In genomic region chr12:82293545-82294247, GRCm38 (mm10) we compare ENCODE assay signal across 21 mouse cellular contexts.
A peak's percentile ranks its signal among the peaks of the same experiment; 100 is the strongest.
DNase-seq lines count a peak whose midpoint lies in the region; ATAC-seq and TF ChIP-seq lines count a peak whose summit lies in the region.
"Had no signal": no experiment of that assay in that cellular context is flagged by ENCODE, and none has a peak within 500 bp of the region (broad histone marks: within the 10 kb centered on the region; RNA-seq: fewer than 3 reads in every experiment).

No protein-coding gene starts in this region.

- H3K4me3 ChIP-seq in heart, adult 2 months: no peak overlapping the region
- H3K4me3 ChIP-seq in intestine, postnatal 0 days (ENCODE audit: low read depth, low read length): no peak overlapping the region
- H3K4me3 ChIP-seq in intestine, embryonic 16.5 days (ENCODE audit: low read length): no peak overlapping the region
- H3K4me3 ChIP-seq in liver, postnatal 0 days (ENCODE audit: low read depth, low read length): no peak overlapping the region
- no peak overlapping the region for H3K4me3 ChIP-seq in liver, embryonic 12.5 days
- H3K4me3 ChIP-seq in stomach, postnatal 0 days (ENCODE audit: low read depth, low read length): no peak overlapping the region
- H3K4me3 ChIP-seq: embryonic facial prominence, embryonic 10.5 days; heart, embryonic 13.5 days had no signal

- intact Hi-C loops in heart, adult 2 months (cut with DNase I): no loop called here

- no peak for TF ChIP-seq POLR2A in heart, adult 2 months (IDR thresholded peaks at IDR 0.05; ENCODE audit: insufficient read depth, low read depth, low read length)

- H3K9ac ChIP-seq in heart, adult 2 months (ENCODE audit: low read depth, low read length): no peak overlapping the region
- H3K9ac ChIP-seq in intestine, postnatal 0 days (ENCODE audit: low read depth, low read length): no peak overlapping the region
- no peak overlapping the region for H3K9ac ChIP-seq in intestine, embryonic 16.5 days (ENCODE audit: low read depth, low read length)
- no peak overlapping the region for H3K9ac ChIP-seq in liver, postnatal 0 days (replicated peaks)
- H3K9ac ChIP-seq in liver, embryonic 12.5 days: no peak overlapping the region
- H3K9ac ChIP-seq in stomach, postnatal 0 days (ENCODE audit: low read length): no peak overlapping the region
- H3K9ac ChIP-seq: heart, embryonic 13.5 days; hindbrain, embryonic 14.5 days had no signal

- no peak for DNase-seq in heart, adult 2 months
- DNase-seq in heart, adult 18-20 months: no peak
- no peak for DNase-seq in liver, postnatal 0 days
- DNase-seq in stomach, postnatal 0 days (ENCODE audit: low spot score): no peak
- DNase-seq in spleen, postnatal 36 days (ENCODE audit: low spot score in 2 of 2): no peak
- DNase-seq: adrenal gland, postnatal 14 days; cerebellum, adult 11-12 months; cerebellum, adult 9-10 months; cerebellum, postnatal 36 days; gastrocnemius, postnatal 36 days; heart, postnatal 10 days; kidney, adult 8-10 months had no signal

- no peak for TF ChIP-seq EP300 in heart, adult 2 months (IDR thresholded peaks at IDR 0.05; ENCODE audit: insufficient read depth, low read depth, low read length)
- no peak for TF ChIP-seq EP300 in liver, postnatal 0 days (IDR thresholded peaks at IDR 0.05; ENCODE audit: low read depth)
- TF ChIP-seq EP300 in stomach, postnatal 0 days (optimal IDR thresholded peaks at IDR 0.05): no peak

- H3K4me2 ChIP-seq in intestine, postnatal 0 days (replicated peaks; ENCODE audit: low read depth): no peak overlapping the region
- H3K4me2 ChIP-seq in intestine, embryonic 16.5 days (ENCODE audit: low read depth, low read length): no peak overlapping the region
- H3K4me2 ChIP-seq in liver, postnatal 0 days (ENCODE audit: low read depth, low read length): no peak overlapping the region
- no peak overlapping the region for H3K4me2 ChIP-seq in liver, embryonic 12.5 days
- H3K4me2 ChIP-seq in stomach, postnatal 0 days (replicated peaks; ENCODE audit: low read depth): no peak overlapping the region
- H3K4me2 ChIP-seq: heart, embryonic 13.5 days; hindbrain, embryonic 14.5 days had no signal

- no peaks in the 10 kb centered on the region for H3K79me2 ChIP-seq in heart, adult 2 months (replicated peaks; ENCODE audit: control insufficient read depth, insufficient read depth, low read length)

- 83% methylated on average over 7 of the region's 7 CpGs for WGBS in heart, adult 2 months
- WGBS in intestine, postnatal 0 days: 96% methylated on average over 7 of the region's 7 CpGs
- WGBS in intestine, embryonic 16.5 days: 94% methylated on average over 7 of the region's 7 CpGs
- 80% methylated on average over 7 of the region's 7 CpGs for WGBS in liver, postnatal 0 days (ENCODE audit: insufficient replicate concordance)
- 70% methylated on average over 7 of the region's 7 CpGs for WGBS in liver, embryonic 12.5 days (ENCODE audit: insufficient replicate concordance)
- WGBS in stomach, postnatal 0 days: 96% methylated on average over 7 of the region's 7 CpGs

- H3K36me3 ChIP-seq in heart, adult 2 months (ENCODE audit: control insufficient read depth, insufficient read depth, low read length): no peaks in the 10 kb centered on the region
- H3K36me3 ChIP-seq in intestine, postnatal 0 days (ENCODE audit: control insufficient read depth, insufficient read depth): no peaks in the 10 kb centered on the region
- H3K36me3 ChIP-seq in intestine, embryonic 16.5 days (ENCODE audit: control insufficient read depth, insufficient read depth, low read length): no peaks in the 10 kb centered on the region
- H3K36me3 ChIP-seq in liver, postnatal 0 days (replicated peaks; ENCODE audit: insufficient read depth, low read length): no peaks in the 10 kb centered on the region
- H3K36me3 ChIP-seq in liver, embryonic 12.5 days: no peaks in the 10 kb centered on the region
- H3K36me3 ChIP-seq in stomach, postnatal 0 days (ENCODE audit: control insufficient read depth, insufficient read depth, low read length): no peaks in the 10 kb centered on the region
- H3K36me3 ChIP-seq: heart, embryonic 13.5 days had no signal

- H3K27me3 ChIP-seq in heart, adult 2 months (ENCODE audit: control insufficient read depth, insufficient read depth, low read length): no peaks in the 10 kb centered on the region
- no peaks in the 10 kb centered on the region for H3K27me3 ChIP-seq in intestine, postnatal 0 days (replicated peaks; ENCODE audit: control insufficient read depth, insufficient read depth, low read length)
- no peaks in the 10 kb centered on the region for H3K27me3 ChIP-seq in intestine, embryonic 16.5 days (replicated peaks; ENCODE audit: control insufficient read depth, insufficient read depth, low read length)
- no peaks in the 10 kb centered on the region for H3K27me3 ChIP-seq in liver, postnatal 0 days (ENCODE audit: insufficient read depth, low read length)
- H3K27me3 ChIP-seq in liver, embryonic 12.5 days (replicated peaks): no peaks in the 10 kb centered on the region
- no peaks in the 10 kb centered on the region for H3K27me3 ChIP-seq in stomach, postnatal 0 days (ENCODE audit: control insufficient read depth, insufficient read depth, low read length)
- H3K27me3 ChIP-seq: heart, embryonic 13.5 days had no signal

- ATAC-seq in intestine, postnatal 0 days: no peak
- no peak for ATAC-seq in intestine, embryonic 16.5 days
- ATAC-seq in liver, postnatal 0 days: no peak
- no peak for ATAC-seq in liver, embryonic 12.5 days
- ATAC-seq in stomach, postnatal 0 days (ENCODE audit: low FRiP score, low TSS enrichment): no peak
- ATAC-seq: activated CD4-positive, CD25-positive, alpha-beta regulatory T cell, adult 4 months; forebrain, embryonic 14.5 days had no signal

- peak; percentile 38 for TF ChIP-seq CTCF in heart, adult 2 months (IDR thresholded peaks at IDR 0.05)
- TF ChIP-seq CTCF in intestine, postnatal 0 days (IDR thresholded peaks at IDR 0.05; ENCODE audit: low read depth): 0 out of 2 replicates have a peak, but pooled peaks have one; percentile 30
- TF ChIP-seq CTCF in liver, postnatal 0 days (IDR thresholded peaks at IDR 0.05; ENCODE audit: low read depth): peak; percentile 6; the same call in 1 of the 2 replicates
- TF ChIP-seq CTCF in stomach, postnatal 0 days (IDR thresholded peaks at IDR 0.05; ENCODE audit: low read depth): peak; percentile 24; the same call in 1 of the 2 replicates

- H3K27ac ChIP-seq in heart, adult 2 months: no peak overlapping the region
- H3K27ac ChIP-seq in intestine, postnatal 0 days (ENCODE audit: low read depth, low read length): no peak overlapping the region
- no peak overlapping the region for H3K27ac ChIP-seq in intestine, embryonic 16.5 days (ENCODE audit: low read length)
- H3K27ac ChIP-seq in liver, postnatal 0 days (ENCODE audit: low read depth): no peak overlapping the region
- no peak overlapping the region for H3K27ac ChIP-seq in liver, embryonic 12.5 days
- no peak overlapping the region for H3K27ac ChIP-seq in stomach, postnatal 0 days (replicated peaks)
- H3K27ac ChIP-seq: embryonic facial prominence, embryonic 10.5 days; heart, embryonic 13.5 days; hindbrain, embryonic 14.5 days had no signal

- no peaks in the 10 kb centered on the region for H3K4me1 ChIP-seq in heart, adult 2 months (ENCODE audit: control insufficient read depth, insufficient read depth, low read length)
- no peaks in the 10 kb centered on the region; the same call in 1 of the 2 replicates for H3K4me1 ChIP-seq in intestine, postnatal 0 days (replicated peaks; ENCODE audit: control insufficient read depth, insufficient read depth, low read length)
- H3K4me1 ChIP-seq in intestine, embryonic 16.5 days (ENCODE audit: control insufficient read depth, insufficient read depth, low read length): peaks cover 3% of the 10 kb centered on the region; the same call in 1 of the 2 replicates
- peaks cover 12% of the 10 kb centered on the region for H3K4me1 ChIP-seq in liver, postnatal 0 days (ENCODE audit: insufficient read depth)
- peaks cover 5% of the 10 kb centered on the region for H3K4me1 ChIP-seq in liver, embryonic 12.5 days
- H3K4me1 ChIP-seq in stomach, postnatal 0 days (replicated peaks; ENCODE audit: control insufficient read depth, insufficient read depth): no peaks in the 10 kb centered on the region
- H3K4me1 ChIP-seq: embryonic facial prominence, embryonic 10.5 days had no signal

- H3K9me3 ChIP-seq in intestine, postnatal 0 days (ENCODE audit: control insufficient read depth): no peaks in the 10 kb centered on the region
- H3K9me3 ChIP-seq in intestine, embryonic 16.5 days (ENCODE audit: control insufficient read depth, low read length): no peaks in the 10 kb centered on the region
- no peaks in the 10 kb centered on the region for H3K9me3 ChIP-seq in liver, postnatal 0 days (ENCODE audit: low read length)
- no peaks in the 10 kb centered on the region for H3K9me3 ChIP-seq in liver, embryonic 12.5 days (replicated peaks)
- H3K9me3 ChIP-seq in stomach, postnatal 0 days (ENCODE audit: control insufficient read depth, low read length): no peaks in the 10 kb centered on the region
- H3K9me3 ChIP-seq: embryonic facial prominence, embryonic 10.5 days; G1E; heart, embryonic 13.5 days had no signal
